Mouse (Mus musculus): ENCODE data around the gene Klhl24.

- no peak for TF ChIP-seq CTCF (IDR thresholded peaks at IDR 0.05; ENCODE audit: low read depth)
- no peak for TF ChIP-seq EP300 (IDR thresholded peaks at IDR 0.05; ENCODE audit: low read depth)
Observed at GRCm38 (mm10) chr16:20052655-20053054, 44.7 kb upstream of the Klhl24 start.
